Comparison of ENCODE assay signal across 9 mouse cellular contexts in genomic region chr3:95227214-95227613, GRCm38 (mm10). TPM values are rescaled to one million over a fixed set of nuclear protein-coding genes. Genes with fewer than 3 reads are reported as not detected.
DNase-seq lines count a peak whose midpoint lies in the region; ATAC-seq and TF ChIP-seq lines count a peak whose summit lies in the region.
"Had no signal": no experiment of that assay in that cellular context is flagged by ENCODE, and none has a peak within 500 bp of the region (broad histone marks: within the 10 kb centered on the region; RNA-seq: fewer than 3 reads in every experiment).

No protein-coding gene starts in this region.

- H3K9me3 ChIP-seq in heart, embryonic 10.5 days: no peaks in the 10 kb centered on the region
- H3K9me3 ChIP-seq in ES-Bruce4 (replicated peaks; ENCODE audit: control insufficient read depth, insufficient read depth, low read length, poor library complexity, severe bottlenecking): no peaks in the 10 kb centered on the region
- H3K9me3 ChIP-seq in forebrain, postnatal 0 days (ENCODE audit: low read length): no peaks in the 10 kb centered on the region
- no peaks in the 10 kb centered on the region for H3K9me3 ChIP-seq in midbrain, embryonic 11.5 days (ENCODE audit: control insufficient read depth, low read length)
- H3K9me3 ChIP-seq: G1E had no signal

- no peak for DNase-seq in heart, embryonic 10.5 days (ENCODE audit: low spot score)
- DNase-seq in heart, postnatal 14 days: no peak
- DNase-seq in forebrain, postnatal 0 days: peak; percentile 68
- DNase-seq in midbrain, embryonic 11.5 days (ENCODE audit: low spot score, missing footprints): peak; percentile 86
- no peak for DNase-seq in ovary, postnatal 36 days (ENCODE audit: low spot score)
- no peak for DNase-seq in layer of hippocampus, adult 9-11 months
- DNase-seq in spleen, postnatal 4 days (ENCODE audit: low spot score in 2 of 2): no peak

- peaks cover 42% of the 10 kb centered on the region for H3K4me1 ChIP-seq in heart, embryonic 10.5 days
- no peaks in the 10 kb centered on the region for H3K4me1 ChIP-seq in ES-Bruce4 (ENCODE audit: control insufficient read depth, insufficient read depth, low read length)
- peaks cover 26% of the 10 kb centered on the region for H3K4me1 ChIP-seq in forebrain, postnatal 0 days (ENCODE audit: insufficient read depth)
- H3K4me1 ChIP-seq in midbrain, embryonic 11.5 days (ENCODE audit: control insufficient read depth, insufficient read depth, low read length): peaks cover 23% of the 10 kb centered on the region

- peak overlapping the region; percentile 55; the same call in 1 of the 2 replicates for H3K9ac ChIP-seq in ES-Bruce4 (ENCODE audit: low read depth, poor library complexity, severe bottlenecking)
- peak overlapping the region; percentile 87 for H3K9ac ChIP-seq in forebrain, postnatal 0 days
- H3K9ac ChIP-seq in midbrain, embryonic 11.5 days (ENCODE audit: low read length): peak overlapping the region; percentile 80

- 36% methylated on average over 1 of the region's 1 CpGs for WGBS in heart, embryonic 10.5 days
- 3% methylated on average over 1 of the region's 1 CpGs for WGBS in forebrain, postnatal 0 days
- 13% methylated on average over 1 of the region's 1 CpGs for WGBS in midbrain, embryonic 11.5 days

- peak overlapping the region; percentile 96 for H3K27ac ChIP-seq in heart, embryonic 10.5 days
- H3K27ac ChIP-seq in ES-Bruce4 (ENCODE audit: insufficient read depth, low read length): peak overlapping the region; percentile 47; the same call in 1 of the 2 replicates
- H3K27ac ChIP-seq in forebrain, postnatal 0 days (ENCODE audit: low read depth, low read length): peak overlapping the region; percentile 98
- H3K27ac ChIP-seq in midbrain, embryonic 11.5 days (ENCODE audit: low read depth, low read length): peak overlapping the region; percentile 79

- no peaks in the 10 kb centered on the region for H3K27me3 ChIP-seq in heart, embryonic 10.5 days (ENCODE audit: insufficient read depth, poor library complexity, severe bottlenecking)
- no peaks in the 10 kb centered on the region for H3K27me3 ChIP-seq in ES-Bruce4 (ENCODE audit: control insufficient read depth, insufficient read depth, low read length, poor library complexity, severe bottlenecking)
- no peaks in the 10 kb centered on the region for H3K27me3 ChIP-seq in forebrain, postnatal 0 days (ENCODE audit: insufficient read depth, low read length)
- H3K27me3 ChIP-seq in midbrain, embryonic 11.5 days (ENCODE audit: control insufficient read depth, insufficient read depth, low read length): no peaks in the 10 kb centered on the region

- ATAC-seq in forebrain, postnatal 0 days: no peak; the same call in 1 of the 2 replicates
- no peak for ATAC-seq in midbrain, embryonic 11.5 days (ENCODE audit: low FRiP score)

- intact Hi-C loops in heart, postnatal 14 days (cut with DNase I): no loop called here

- no peak for TF ChIP-seq POLR2A in ES-Bruce4 (IDR thresholded peaks at IDR 0.05; ENCODE audit: insufficient read depth, low read length)

- H3K4me2 ChIP-seq in forebrain, postnatal 0 days (ENCODE audit: low read depth): peak overlapping the region; percentile 89
- H3K4me2 ChIP-seq in midbrain, embryonic 11.5 days: peak overlapping the region; percentile 96

- TF ChIP-seq EP300 in ES-Bruce4 (IDR thresholded peaks at IDR 0.05; ENCODE audit: insufficient read depth, low read depth, low read length): no peak

- peak overlapping the region; percentile 80 for H3K4me3 ChIP-seq in heart, embryonic 10.5 days
- peak overlapping the region; percentile 36 for H3K4me3 ChIP-seq in ES-Bruce4 (ENCODE audit: low read depth, low read length)
- peak overlapping the region; percentile 84 for H3K4me3 ChIP-seq in forebrain, postnatal 0 days (ENCODE audit: low read depth, low read length)
- peak overlapping the region; percentile 72 for H3K4me3 ChIP-seq in midbrain, embryonic 11.5 days (ENCODE audit: low read depth, low read length)

- TF ChIP-seq CTCF in ES-Bruce4 (IDR thresholded peaks at IDR 0.05; ENCODE audit: low read depth, low read length): no peak
- no peak for TF ChIP-seq CTCF in forebrain, postnatal 0 days (IDR thresholded peaks at IDR 0.05; ENCODE audit: low read depth)

- peaks cover 46% of the 10 kb centered on the region for H3K36me3 ChIP-seq in heart, embryonic 10.5 days
- peaks cover 12% of the 10 kb centered on the region for H3K36me3 ChIP-seq in ES-Bruce4 (ENCODE audit: control insufficient read depth, insufficient read depth, low read length, poor library complexity, severe bottlenecking)
- H3K36me3 ChIP-seq in forebrain, postnatal 0 days (ENCODE audit: insufficient read depth): peaks cover 25% of the 10 kb centered on the region
- H3K36me3 ChIP-seq in midbrain, embryonic 11.5 days (ENCODE audit: control insufficient read depth, insufficient read depth, low read length): peaks cover 18% of the 10 kb centered on the region

RNA-seq across cellular contexts. Expression of gene Cdc42se1, which starts 1.3 kb away (rescaled TPM):
- polyA plus RNA-seq in heart, embryonic 10.5 days (2016; fragmentation: Nextera tagmentation; extraction: Ambion mirVana): 59.8 and 74.9 TPM in 2 replicates
- 10 to 100 TPM; 31.9 to 33.6 TPM for total RNA-seq in heart, postnatal 14 days (2021)
- 57.4 and 65.6 TPM in 2 replicates for polyA plus RNA-seq in ES-Bruce4 (2011; ENCODE audit: insufficient read depth, insufficient read length, low read depth, missing spikeins)
- 55.7 and 68.0 TPM in 2 replicates for total RNA-seq in forebrain, postnatal 0 days (2014; rRNA removed)
- 54.2 and 54.9 TPM in 2 replicates for polyA plus RNA-seq in forebrain, postnatal 0 days (2015; fragmentation: Nextera tagmentation; extraction: Ambion mirVana)
- polyA plus RNA-seq in midbrain, embryonic 11.5 days (2014; fragmentation: Nextera tagmentation; extraction: Ambion mirVana): 105 and 106 TPM in 2 replicates

RNA-seq across cellular contexts. Expression of gene Mllt11, which starts 4.8 kb away (rescaled TPM):
- 10.7 and 11.1 TPM in 2 replicates for polyA plus RNA-seq in heart, embryonic 10.5 days (2016; fragmentation: Nextera tagmentation; extraction: Ambion mirVana)
- 1 to 10 TPM; 6.7 to 7.8 TPM for total RNA-seq in heart, postnatal 14 days (2021)
- polyA plus RNA-seq in ES-Bruce4 (2011; ENCODE audit: insufficient read depth, insufficient read length, low read depth, missing spikeins): 13.1 and 15.5 TPM in 2 replicates
- 207 and 235 TPM in 2 replicates for total RNA-seq in forebrain, postnatal 0 days (2014; rRNA removed)
- polyA plus RNA-seq in forebrain, postnatal 0 days (2015; fragmentation: Nextera tagmentation; extraction: Ambion mirVana): 578 and 712 TPM in 2 replicates
- 124 and 144 TPM in 2 replicates for polyA plus RNA-seq in midbrain, embryonic 11.5 days (2014; fragmentation: Nextera tagmentation; extraction: Ambion mirVana)

RNA-seq across cellular contexts. Expression of gene Gabpb2, which starts 9.5 kb away (rescaled TPM):
- 8.7 and 8.8 TPM in 2 replicates for polyA plus RNA-seq in heart, embryonic 10.5 days (2016; fragmentation: Nextera tagmentation; extraction: Ambion mirVana)
- 10 to 100 TPM; 14.9 to 15.0 TPM for total RNA-seq in heart, postnatal 14 days (2021)
- polyA plus RNA-seq in ES-Bruce4 (2011; ENCODE audit: insufficient read depth, insufficient read length, low read depth, missing spikeins): 39.8 and 49.0 TPM in 2 replicates
- total RNA-seq in forebrain, postnatal 0 days (2014; rRNA removed): 6.1 and 9.9 TPM in 2 replicates
- 0.54 and 1.5 TPM in 2 replicates for polyA plus RNA-seq in forebrain, postnatal 0 days (2015; fragmentation: Nextera tagmentation; extraction: Ambion mirVana)
- 6.0 and 6.9 TPM in 2 replicates for polyA plus RNA-seq in midbrain, embryonic 11.5 days (2014; fragmentation: Nextera tagmentation; extraction: Ambion mirVana)

RNA-seq across cellular contexts. Expression of gene Gm128, which starts 14.2 kb away (rescaled TPM):
- 0.69 and 0.97 TPM in 2 replicates for polyA plus RNA-seq in heart, embryonic 10.5 days (2016; fragmentation: Nextera tagmentation; extraction: Ambion mirVana)
- not detected for total RNA-seq in heart, postnatal 14 days (2021)
- 1.2 and 2.1 TPM in 2 replicates for polyA plus RNA-seq in ES-Bruce4 (2011; ENCODE audit: insufficient read depth, insufficient read length, low read depth, missing spikeins)
- 0.29 TPM in 1 of 2 replicates, not detected in the other for total RNA-seq in forebrain, postnatal 0 days (2014; rRNA removed)
- 0.11 and 0.28 TPM in 2 replicates for polyA plus RNA-seq in forebrain, postnatal 0 days (2015; fragmentation: Nextera tagmentation; extraction: Ambion mirVana)
- 0.18 and 0.48 TPM in 2 replicates for polyA plus RNA-seq in midbrain, embryonic 11.5 days (2014; fragmentation: Nextera tagmentation; extraction: Ambion mirVana)
- total RNA-seq: G1E had no signal
- polyA plus RNA-seq: G1E had no signal

RNA-seq across cellular contexts. Expression of gene Bnipl, which starts 23.8 kb away (rescaled TPM):
- 0.22 and 0.43 TPM in 2 replicates for polyA plus RNA-seq in heart, embryonic 10.5 days (2016; fragmentation: Nextera tagmentation; extraction: Ambion mirVana)
- total RNA-seq in heart, postnatal 14 days (2021): under 1 TPM in 1 of 2 experiments, not detected in 1; 0.32 TPM
- 4.1 and 4.8 TPM in 2 replicates for polyA plus RNA-seq in ES-Bruce4 (2011; ENCODE audit: insufficient read depth, insufficient read length, low read depth, missing spikeins)
- total RNA-seq in forebrain, postnatal 0 days (2014; rRNA removed): 0.23 and 0.33 TPM in 2 replicates
- polyA plus RNA-seq in forebrain, postnatal 0 days (2015; fragmentation: Nextera tagmentation; extraction: Ambion mirVana): not detected in 2 replicates
- 0.20 TPM in 1 of 2 replicates, not detected in the other for polyA plus RNA-seq in midbrain, embryonic 11.5 days (2014; fragmentation: Nextera tagmentation; extraction: Ambion mirVana)
- total RNA-seq: G1E had no signal

Comparison
In these comparisons a context has a peak if more than half of its experiments do, and no peak if none do; other contexts are left out.
1. DNase-seq: peak in forebrain, postnatal 0 days (single experiment) and midbrain, embryonic 11.5 days (single experiment); none in heart, embryonic 10.5 days (single experiment), heart, postnatal 14 days (0 of 2), ovary, postnatal 36 days (single experiment), layer of hippocampus, adult 9-11 months (single experiment) and spleen, postnatal 4 days (0 of 2).
2. H3K27ac ChIP-seq: peak in every context shown above with its lines; median percentile 98 in forebrain, postnatal 0 days; 96 in heart, embryonic 10.5 days; 79 in midbrain, embryonic 11.5 days; 47 in ES-Bruce4.
3. Peak in every context shown above with its lines, with median percentiles within 50 percentile points of each other: H3K4me3 ChIP-seq and H3K9ac ChIP-seq.